Mouse (Mus musculus) neural tube, embryonic 13.5 days (tissue): ENCODE measurements at regions not wholly inside any gene's neighbourhood (a gene's known extent, or its start where the extent isn't known, plus 50 kb on each side); places are given as distances from the start of the nearest gene placed in this dataset.

Experiments
- ATAC-seq: fragments of 200-750 bp; cut with Nextera tagmentation; 2 replicates; pipeline ENCODE4 v1.8.0; 2017; ENCODE audit warnings: low read depth, mild to moderate bottlenecking, moderate TSS enrichment, moderate library complexity
- H3K27ac ChIP-seq: fragments of 300-500 bp; sonication (generic); replicated peaks from 2 replicates; pipeline ENCODE4 v1.5.1; 2015; ENCODE audit warnings: moderate library complexity, mild to moderate bottlenecking, inconsistent platforms
- H3K27me3 ChIP-seq: fragments of 300-500 bp; sonication (generic); 2 replicates; pipeline ENCODE4 v1.6.1; 2015; ENCODE audit warnings: mild to moderate bottlenecking, inconsistent platforms
- H3K36me3 ChIP-seq: fragments of 300-500 bp; sonication (generic); 2 replicates; pipeline ENCODE4 v1.6.1; 2015; ENCODE audit warnings: mild to moderate bottlenecking, inconsistent platforms
- H3K4me1 ChIP-seq: fragments of 300-500 bp; sonication (generic); replicated peaks from 2 replicates; pipeline ENCODE4 v1.6.1; 2015; ENCODE audit warnings: inconsistent platforms
- H3K4me2 ChIP-seq: fragments of 300-500 bp; sonication (generic); 2 replicates; pipeline ENCODE4 v1.6.1; 2015; ENCODE audit warnings: inconsistent platforms, mild to moderate bottlenecking, moderate library complexity
- H3K4me3 ChIP-seq: fragments of 300-500 bp; sonication (generic); 2 replicates; pipeline ENCODE4 v1.5.1; 2015; ENCODE audit warnings: mild to moderate bottlenecking, inconsistent platforms
- H3K9ac ChIP-seq: fragments of 300-500 bp; sonication (generic); 2 replicates; pipeline ENCODE4 v1.6.1; 2015; ENCODE audit warnings: moderate library complexity, mild to moderate bottlenecking, inconsistent platforms
- H3K9me3 ChIP-seq: fragments of 300-500 bp; sonication (generic); 2 replicates; pipeline ENCODE4 v1.6.1; 2016; ENCODE audit warnings: inconsistent platforms
- WGBS: fragments of 180-500 bp; shearing (Covaris S2); methylation state at CpG from one replicate; pipeline ENCODE4 v1.1.7; 2015; 5-methylcytosine and 5-hydroxymethylcytosine counted together

DNA sequence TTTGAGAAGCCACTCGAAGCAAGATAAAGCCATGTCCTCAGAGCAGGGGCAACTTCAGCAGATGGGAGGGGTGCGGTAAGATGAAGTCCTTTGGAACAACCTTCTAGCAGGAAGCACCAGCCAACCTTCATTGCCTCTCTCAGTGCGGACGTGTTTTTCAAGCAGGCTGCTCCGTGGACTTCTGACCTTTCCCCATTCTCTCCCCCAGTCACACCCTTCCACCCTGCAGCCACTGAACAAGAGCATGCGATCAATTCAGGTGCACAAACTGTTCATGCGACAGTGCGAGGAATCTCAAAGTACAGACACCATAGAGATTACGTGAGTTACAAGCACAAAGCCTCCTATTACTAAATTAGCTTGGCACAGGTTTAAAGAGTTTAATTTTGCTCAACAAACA is 102.9 kb upstream of the Rpl34 start:
- 75% methylated on average over 9 of the region's 9 CpGs for WGBS
- H3K4me3 ChIP-seq: no peak overlapping the region
- H3K27me3 ChIP-seq: no peaks in the 10 kb centered on the region
- H3K9me3 ChIP-seq: no peaks in the 10 kb centered on the region
- H3K36me3 ChIP-seq: no peaks in the 10 kb centered on the region
- no peak overlapping the region for H3K9ac ChIP-seq
- no peak for ATAC-seq
- no peak overlapping the region for H3K27ac ChIP-seq
- H3K4me1 ChIP-seq: no peaks in the 10 kb centered on the region
- H3K4me2 ChIP-seq: no peak overlapping the region

DNA sequence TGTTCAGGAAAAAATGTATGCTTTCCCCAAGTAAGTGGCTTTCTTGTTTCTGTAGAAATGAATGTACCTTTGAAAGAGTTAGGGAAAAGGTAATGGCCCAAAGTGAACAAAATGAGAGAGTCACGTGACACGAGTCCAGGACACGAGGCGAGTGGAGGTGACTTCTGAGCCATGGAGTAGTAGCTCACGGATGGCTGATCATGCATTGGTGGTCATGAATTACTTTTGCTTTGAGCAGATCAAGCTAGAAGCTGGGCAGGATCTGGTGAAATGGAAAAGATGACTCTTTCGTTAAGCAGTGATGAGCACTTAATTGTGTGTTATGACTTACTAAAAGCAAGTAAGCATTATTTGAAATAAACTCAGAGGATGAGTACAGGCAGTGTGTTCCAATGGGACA is 101.6 kb upstream of the Rpl34 start:
- Histone ChIP-seq H3K4me2 (no peak overlapping the region), H3K4me1 (no peaks in the 10 kb centered on the region), H3K27ac (no peak overlapping the region), H3K9ac (no peak overlapping the region), H3K36me3 (no peaks in the 10 kb centered on the region), H3K4me3 (no peak overlapping the region), H3K27me3 (no peaks in the 10 kb centered on the region), H3K9me3 (no peaks in the 10 kb centered on the region)
- no peak for ATAC-seq
- WGBS: 82% methylated on average over 6 of the region's 6 CpGs

DNA sequence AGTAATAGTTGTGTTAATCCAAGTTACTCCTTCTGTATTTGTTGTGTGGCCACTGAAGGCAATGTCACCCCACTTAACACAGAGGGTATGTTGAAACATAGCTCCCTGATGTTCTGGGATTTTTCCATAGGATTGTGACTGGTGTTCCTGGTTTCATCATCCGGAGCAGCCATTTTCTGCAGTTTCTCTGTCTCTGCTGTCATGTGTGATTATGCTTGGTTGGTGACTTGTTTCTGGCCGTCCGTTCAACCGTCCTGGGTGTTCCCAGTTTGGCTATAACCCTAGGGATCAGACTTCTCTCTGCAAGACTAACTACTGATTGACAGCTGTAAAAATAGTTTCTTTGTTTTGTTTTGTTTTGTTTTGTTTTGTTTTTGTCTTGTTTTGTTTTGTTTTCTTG is 98.1 kb upstream of the Rpl34 start:
- no peaks in the 10 kb centered on the region for H3K27me3 ChIP-seq
- no peak for ATAC-seq
- H3K27ac ChIP-seq: no peak overlapping the region
- no peaks in the 10 kb centered on the region for H3K9me3 ChIP-seq
- WGBS: 79% methylated on average over 4 of the region's 4 CpGs
- H3K4me1 ChIP-seq: no peaks in the 10 kb centered on the region
- H3K36me3 ChIP-seq: no peaks in the 10 kb centered on the region
- no peak overlapping the region for H3K4me2 ChIP-seq
- H3K9ac ChIP-seq: no peak overlapping the region
- no peak overlapping the region for H3K4me3 ChIP-seq

DNA sequence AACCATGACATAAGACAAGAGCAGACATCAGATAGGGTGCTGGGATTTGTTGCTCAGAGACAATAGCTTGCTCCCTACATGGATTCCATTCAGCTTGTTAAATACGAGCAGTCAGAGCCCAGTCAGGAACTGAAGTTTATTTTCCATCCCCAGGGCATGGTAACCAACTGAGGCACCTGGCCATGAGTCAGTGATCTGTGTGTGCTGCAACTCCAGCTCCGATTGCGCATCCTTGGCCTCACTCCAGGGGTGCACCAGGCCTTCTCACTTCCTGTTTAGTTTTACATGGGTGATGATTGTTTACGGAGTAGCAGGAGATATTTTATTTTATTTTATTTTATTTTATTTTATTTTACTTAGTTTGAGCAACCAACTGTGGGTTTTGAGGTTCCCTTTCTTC is 97.7 kb upstream of the Rpl34 start:
- Histone ChIP-seq H3K27me3 (no peaks in the 10 kb centered on the region), H3K36me3 (no peaks in the 10 kb centered on the region), H3K4me3 (no peak overlapping the region), H3K27ac (no peak overlapping the region), H3K9ac (no peak overlapping the region), H3K4me1 (no peaks in the 10 kb centered on the region), H3K4me2 (no peak overlapping the region), H3K9me3 (no peaks in the 10 kb centered on the region)
- no peak for ATAC-seq
- WGBS: 67% methylated on average over 4 of the region's 4 CpGs

DNA sequence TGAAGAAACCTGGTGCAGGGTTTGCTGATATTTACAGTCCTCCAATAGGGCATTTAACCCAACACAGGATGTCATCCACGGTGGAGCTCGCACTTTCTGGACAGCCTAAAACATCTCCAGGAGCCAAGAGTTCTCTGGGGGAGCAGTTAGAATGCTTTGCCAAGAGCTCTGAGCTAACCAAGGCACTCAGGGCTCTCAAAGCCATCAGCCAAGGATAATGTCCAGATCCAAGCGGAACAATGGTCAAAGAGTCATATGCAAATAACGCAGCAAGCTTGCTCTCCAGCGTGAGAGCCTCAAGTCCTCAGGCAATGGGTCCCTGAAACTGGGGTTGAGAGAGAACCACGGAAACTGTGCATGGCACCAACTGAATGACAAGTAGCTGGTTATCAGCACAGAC is 96.8 kb upstream of the Rpl34 start:
- H3K9me3 ChIP-seq: no peaks in the 10 kb centered on the region
- H3K9ac ChIP-seq: no peak overlapping the region
- no peak overlapping the region for H3K27ac ChIP-seq
- no peaks in the 10 kb centered on the region for H3K27me3 ChIP-seq
- no peak overlapping the region for H3K4me3 ChIP-seq
- no peaks in the 10 kb centered on the region for H3K4me1 ChIP-seq
- no peak for ATAC-seq
- 72% methylated on average over 6 of the region's 6 CpGs for WGBS
- no peaks in the 10 kb centered on the region for H3K36me3 ChIP-seq
- H3K4me2 ChIP-seq: no peak overlapping the region

DNA sequence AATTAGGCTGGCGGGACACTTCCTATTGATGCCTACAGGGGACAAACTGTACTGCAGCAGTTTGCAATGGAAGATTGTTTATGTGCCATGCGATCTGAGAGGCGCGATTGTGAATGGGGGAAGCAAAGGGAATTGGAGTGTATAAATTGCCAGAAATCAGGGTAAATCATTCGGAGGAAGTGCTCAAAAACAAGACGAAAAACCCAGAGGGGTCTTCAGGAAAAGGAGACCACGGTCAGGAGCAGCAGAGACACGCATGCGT is 89.6 kb upstream of the Rpl34 start:
- H3K36me3 ChIP-seq: no peaks in the 10 kb centered on the region
- no peaks in the 10 kb centered on the region; the same call in 1 of the 2 replicates for H3K27me3 ChIP-seq
- no peak overlapping the region for H3K9ac ChIP-seq
- no peaks in the 10 kb centered on the region for H3K4me1 ChIP-seq
- H3K4me2 ChIP-seq: no peak overlapping the region
- WGBS: 80% methylated on average over 9 of the region's 9 CpGs
- no peak overlapping the region for H3K27ac ChIP-seq
- ATAC-seq: no peak
- H3K4me3 ChIP-seq: no peak overlapping the region
- no peaks in the 10 kb centered on the region for H3K9me3 ChIP-seq

DNA sequence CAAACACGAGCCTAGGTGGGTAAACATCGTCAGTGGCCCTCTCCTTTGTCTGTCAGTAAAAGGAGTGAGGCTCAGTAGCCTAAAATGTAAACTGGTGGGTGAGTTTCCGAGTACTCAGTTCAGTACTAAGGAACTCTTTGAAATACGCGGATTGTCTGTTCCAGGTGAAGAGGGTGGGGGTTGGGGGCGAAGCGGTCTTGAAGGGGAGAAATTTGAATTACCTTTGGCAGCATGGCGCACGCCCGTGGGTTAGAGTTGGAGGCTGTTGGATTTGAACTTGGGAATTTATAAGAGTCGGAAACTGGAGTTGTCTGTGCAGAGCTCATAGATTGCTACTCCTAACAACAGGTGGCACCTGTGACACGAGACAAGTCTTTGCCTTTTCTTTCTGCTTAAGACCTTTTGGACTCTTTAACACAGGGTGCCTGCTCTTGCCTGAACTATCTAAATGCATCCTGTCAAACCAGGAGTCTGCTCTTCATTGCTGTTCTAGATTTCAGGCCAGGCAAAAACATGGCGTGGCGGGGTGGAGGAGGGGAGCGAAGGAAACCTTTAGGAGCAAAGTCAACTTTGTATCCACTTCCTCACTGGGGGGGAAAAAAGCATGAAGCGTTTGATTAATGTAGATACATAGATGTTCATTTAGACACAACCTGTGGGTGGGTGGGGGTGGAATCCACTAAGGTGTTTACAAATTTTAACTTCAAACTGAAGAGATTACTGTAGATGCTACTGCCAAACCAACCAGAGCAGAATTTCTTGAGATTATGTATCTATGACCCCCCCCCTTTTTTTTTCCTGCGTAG is 89.0 kb upstream of the Rpl34 start:
- Histone ChIP-seq H3K27ac (no peak overlapping the region), H3K27me3 (no peaks in the 10 kb centered on the region; the same call in 1 of the 2 replicates), H3K36me3 (no peaks in the 10 kb centered on the region), H3K4me2 (peak overlapping the region; percentile 53), H3K9me3 (no peaks in the 10 kb centered on the region), H3K4me3 (peak overlapping the region; percentile 28), H3K4me1 (no peaks in the 10 kb centered on the region), H3K9ac (peak overlapping the region; percentile 55)
- 44% methylated on average over 17 of the region's 17 CpGs for WGBS
- ATAC-seq: peak; percentile 54; the same call in 1 of the 2 replicates

DNA sequence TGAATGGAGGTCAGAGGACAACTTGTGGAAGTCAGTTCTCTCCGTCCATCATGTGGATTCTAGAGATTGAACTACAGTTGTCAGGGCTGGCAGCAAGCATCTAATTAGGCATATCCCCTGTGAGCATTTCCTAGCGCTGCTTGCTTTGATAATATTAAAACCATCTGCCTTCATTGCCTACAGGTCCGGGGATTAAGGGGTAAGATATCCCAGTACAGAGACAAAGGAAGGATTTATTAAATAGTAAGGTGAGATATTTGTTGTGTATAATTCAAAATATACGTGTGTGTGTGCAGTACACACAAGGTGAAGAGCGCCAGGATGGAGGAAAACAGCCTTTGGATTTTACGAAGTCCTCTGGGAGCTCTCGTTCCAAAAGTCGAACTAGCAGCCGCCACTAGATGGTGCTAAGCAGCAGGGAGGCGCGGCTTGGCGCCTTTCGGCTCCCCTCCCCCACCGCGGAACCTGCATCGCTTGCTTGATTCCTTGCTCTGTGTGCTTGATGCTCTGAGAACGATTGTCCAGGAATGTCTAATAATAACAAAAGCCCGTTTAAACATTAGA is 88.4 kb upstream of the Rpl34 start:
- Histone ChIP-seq H3K9ac (peak overlapping the region; percentile 55), H3K27ac (no peak overlapping the region), H3K9me3 (no peaks in the 10 kb centered on the region), H3K4me2 (peak overlapping the region; percentile 53), H3K27me3 (no peaks in the 10 kb centered on the region; the same call in 1 of the 2 replicates), H3K4me3 (peak overlapping the region; percentile 28), H3K36me3 (no peaks in the 10 kb centered on the region), H3K4me1 (no peaks in the 10 kb centered on the region)
- ATAC-seq: peak; percentile 82
- 2% methylated on average over 18 of the region's 18 CpGs for WGBS

DNA sequence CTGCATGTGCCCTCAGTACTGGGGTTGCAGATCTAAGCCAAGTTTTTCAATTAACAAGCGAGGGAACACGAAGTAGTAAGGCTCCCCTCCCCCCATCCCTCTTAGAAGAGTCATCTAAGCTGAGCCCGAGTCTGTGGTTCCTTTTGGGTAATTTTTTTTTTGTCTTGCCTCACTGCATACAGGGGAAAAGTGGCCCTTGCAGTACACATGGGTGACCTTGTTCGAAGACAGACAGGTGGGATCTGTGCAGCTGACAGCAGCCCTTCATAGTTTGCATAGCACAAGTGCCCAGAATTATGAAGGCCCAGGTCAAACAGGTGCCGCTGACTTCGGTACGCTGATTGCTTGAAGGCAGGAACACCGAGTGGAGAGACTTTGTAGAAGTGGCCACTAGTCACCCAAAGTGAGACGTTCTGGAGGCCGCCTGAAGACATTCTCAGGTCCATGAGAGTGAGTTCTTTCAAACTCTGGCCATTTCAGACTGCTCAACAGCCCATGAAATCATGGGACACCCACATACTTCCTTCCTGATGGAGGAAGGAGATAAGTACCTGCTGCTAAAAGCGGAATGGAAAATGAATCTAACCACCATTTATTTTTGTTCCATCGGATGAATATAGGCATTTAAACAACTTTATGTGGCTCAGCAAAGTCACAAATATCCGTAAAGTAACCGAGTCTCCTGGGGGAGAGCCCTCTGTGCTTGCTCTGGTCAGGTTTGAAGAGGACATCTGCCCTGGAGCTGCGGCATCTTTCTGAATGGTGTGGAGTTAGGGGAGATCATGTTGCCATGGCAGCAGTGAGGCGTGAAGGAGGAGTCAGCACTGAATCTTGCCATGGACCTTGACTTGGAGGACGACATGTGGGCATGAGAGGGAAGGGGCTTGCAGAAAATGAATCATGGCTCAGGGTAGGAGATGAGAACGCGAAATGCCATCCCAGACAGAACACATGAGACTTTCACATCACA is 79.8 kb upstream of the Rpl34 start:
- Histone ChIP-seq H3K4me3 (no peak overlapping the region), H3K36me3 (no peaks in the 10 kb centered on the region), H3K27ac (no peak overlapping the region), H3K9me3 (no peaks in the 10 kb centered on the region), H3K4me2 (no peak overlapping the region), H3K9ac (no peak overlapping the region), H3K27me3 (no peaks in the 10 kb centered on the region), H3K4me1 (no peaks in the 10 kb centered on the region)
- ATAC-seq: no peak
- 76% methylated on average over 19 of the region's 19 CpGs for WGBS

DNA sequence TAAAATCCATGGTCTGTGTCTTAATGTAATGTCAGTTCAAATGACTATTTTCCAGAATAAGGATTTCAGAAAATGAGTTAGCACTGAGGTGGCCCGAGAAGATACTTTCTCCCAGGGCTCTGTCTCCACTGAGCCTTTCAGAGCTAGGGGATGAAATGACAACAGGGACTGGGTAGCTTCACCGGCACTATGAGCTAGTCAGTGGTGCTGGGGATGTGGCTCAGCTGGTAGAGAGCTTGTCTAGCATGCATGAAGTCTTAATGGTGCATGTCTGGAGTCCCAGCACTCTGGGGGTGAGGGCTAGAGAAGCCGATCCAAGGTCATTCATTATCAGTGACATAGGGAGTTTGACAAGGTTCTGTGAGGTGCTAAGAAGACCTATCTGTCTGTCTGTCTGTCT is 75.1 kb upstream of the Rpl34 start:
- no peak for ATAC-seq
- Histone ChIP-seq H3K4me1 (peaks cover 5% of the 10 kb centered on the region; the same call in 1 of the 2 replicates), H3K4me3 (no peak overlapping the region)

DNA sequence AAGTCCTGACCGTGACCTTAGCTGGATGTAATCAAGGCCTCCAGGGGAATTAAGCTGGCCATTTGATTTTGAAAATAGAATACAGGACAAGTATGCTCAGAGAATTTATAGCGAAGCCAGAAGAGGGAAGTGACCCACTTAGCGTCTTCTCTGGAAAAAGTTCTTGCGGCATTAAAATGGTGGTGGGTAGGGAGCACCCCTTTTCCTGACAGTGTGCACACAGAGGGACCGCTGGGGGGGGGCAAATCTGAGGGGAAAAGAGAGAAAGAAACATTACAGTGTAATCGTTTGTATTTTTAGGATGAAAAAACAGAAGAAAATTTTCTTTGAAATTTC is 74.1 kb upstream of the Rpl34 start:
- Histone ChIP-seq H3K36me3 (no peaks in the 10 kb centered on the region), H3K4me1 (peaks cover 5% of the 10 kb centered on the region; the same call in 1 of the 2 replicates), H3K4me3 (no peak overlapping the region), H3K9me3 (no peaks in the 10 kb centered on the region), H3K27me3 (no peaks in the 10 kb centered on the region), H3K27ac (peak overlapping the region; percentile 55), H3K9ac (no peak overlapping the region), H3K4me2 (0 out of 2 replicates have a peak overlapping the region, but pooled peaks have one; percentile 9)
- WGBS: 61% methylated on average over 6 of the region's 6 CpGs
- ATAC-seq: no peak

More for the DNA sequence above, 75.1 kb upstream of the Rpl34 start:
- WGBS: 75% methylated on average over 3 of the region's 3 CpGs
- Histone ChIP-seq H3K27ac (no peak overlapping the region), H3K27me3 (no peaks in the 10 kb centered on the region), H3K36me3 (no peaks in the 10 kb centered on the region), H3K9me3 (no peaks in the 10 kb centered on the region), H3K4me2 (no peak overlapping the region), H3K9ac (no peak overlapping the region)
